Mouse (Mus musculus): Measurements from ENCODE around the gene Pip4k2a. TPM values are rescaled to one million over a fixed set of nuclear protein-coding genes. Genes with fewer than 3 reads are reported as not detected.

Pip4k2a gene
- polyA plus RNA-seq, 1 experiment from 2014 or later, result 8.1 TPM

DNA sequence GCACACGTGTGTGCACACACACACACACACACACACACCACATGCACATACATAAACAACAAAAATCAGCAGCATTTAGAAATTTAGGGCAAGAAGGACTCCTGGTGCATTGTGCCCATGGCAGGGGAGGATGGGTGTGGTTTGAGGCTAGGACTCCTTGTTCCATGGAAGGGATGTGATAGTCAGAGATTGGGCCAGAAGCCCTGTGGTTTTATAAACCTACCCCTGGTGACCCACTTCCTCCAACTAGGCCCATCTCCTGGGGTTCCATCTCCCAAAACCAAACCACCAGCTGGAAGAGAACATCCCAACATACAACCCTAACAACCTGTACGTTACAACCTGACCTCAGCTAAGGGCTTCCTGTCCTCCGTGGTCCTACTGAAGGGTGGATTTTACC, 35.4 kb downstream of the Pip4k2a start:
- no peaks in the 10 kb centered on the region for H3K4me1 ChIP-seq
- H3K4me3 ChIP-seq, result no peak overlapping the region
- no peak overlapping the region for H3K9ac ChIP-seq
- H3K27ac ChIP-seq, result no peak overlapping the region
- 81% methylated on average over 3 of the region's 3 CpGs for WGBS
- H3K9me3 ChIP-seq, result no peaks in the 10 kb centered on the region
- H3K27me3 ChIP-seq, result no peaks in the 10 kb centered on the region
- H3K4me2 ChIP-seq, result no peak overlapping the region
- no peak for ATAC-seq (ENCODE audit: borderline replicate concordance, extremely low read depth, low FRiP score, low TSS enrichment)
- no peaks in the 10 kb centered on the region for H3K36me3 ChIP-seq

- Histone ChIP-seq H3K4me1 (no peaks in the 10 kb centered on the region), H3K27ac (no peak overlapping the region), H3K4me3 (no peak overlapping the region), H3K4me2 (no peak overlapping the region), H3K36me3 (no peaks in the 10 kb centered on the region), H3K9ac (no peak overlapping the region), H3K9me3 (no peaks in the 10 kb centered on the region), H3K27me3 (no peaks in the 10 kb centered on the region)
- ATAC-seq (ENCODE audit: borderline replicate concordance, extremely low read depth, low FRiP score, low TSS enrichment), result no peak
- 54% methylated on average over 7 of the region's 7 CpGs for WGBS
Measured at GRCm38 (mm10) chr2:18960376-18960973, 37.5 kb downstream of the Pip4k2a start.

DNA sequence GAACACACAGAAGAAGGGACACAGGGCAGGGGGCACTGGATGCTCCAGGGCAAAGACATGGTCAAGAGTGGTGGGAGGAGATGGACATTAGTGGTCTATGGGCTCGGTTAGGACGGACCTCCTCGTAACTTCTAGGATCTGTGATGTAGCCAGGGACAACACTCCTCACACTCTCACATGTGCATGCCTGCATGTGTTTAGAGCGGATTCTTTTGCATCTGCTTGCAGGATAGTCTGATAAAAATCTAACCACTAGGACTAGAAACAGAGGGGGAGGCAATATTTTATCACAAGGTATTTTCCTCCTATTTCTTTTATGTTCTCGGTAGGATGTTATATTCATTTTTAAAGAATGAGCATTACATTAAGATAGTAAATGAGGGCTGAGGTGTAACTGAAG, 38.4 kb downstream of the Pip4k2a start:
- no peaks in the 10 kb centered on the region for H3K27me3 ChIP-seq
- no peak overlapping the region for H3K9ac ChIP-seq
- no peaks in the 10 kb centered on the region for H3K4me1 ChIP-seq
- 90% methylated on average over 5 of the region's 5 CpGs for WGBS
- no peak overlapping the region for H3K4me3 ChIP-seq
- no peaks in the 10 kb centered on the region for H3K9me3 ChIP-seq
- H3K27ac ChIP-seq, result no peak overlapping the region
- ATAC-seq (ENCODE audit: borderline replicate concordance, extremely low read depth, low FRiP score, low TSS enrichment), result no peak
- no peaks in the 10 kb centered on the region for H3K36me3 ChIP-seq
- no peak overlapping the region for H3K4me2 ChIP-seq

DNA sequence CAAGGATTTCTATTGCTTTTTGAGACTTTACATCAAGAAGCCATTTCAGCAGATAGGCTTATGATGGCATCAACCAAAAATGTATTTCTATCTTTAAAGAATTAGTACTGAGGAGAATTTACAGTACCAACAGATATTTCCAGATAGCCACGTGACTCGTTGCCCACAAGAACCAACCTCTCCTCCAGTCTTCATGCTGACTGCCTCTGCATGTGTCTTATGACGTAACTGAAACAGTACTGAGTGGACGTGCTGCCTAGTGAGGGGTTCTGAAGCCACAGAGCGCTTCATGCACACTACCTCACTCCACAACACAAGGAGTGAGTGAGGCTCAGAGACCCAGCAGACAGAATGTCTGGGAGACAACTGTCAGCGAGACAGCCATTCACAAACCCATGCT, 38.9 kb downstream of the Pip4k2a start:
- Histone ChIP-seq H3K9ac (no peak overlapping the region), H3K4me1 (no peaks in the 10 kb centered on the region), H3K9me3 (no peaks in the 10 kb centered on the region), H3K27me3 (no peaks in the 10 kb centered on the region), H3K4me3 (no peak overlapping the region), H3K4me2 (no peak overlapping the region), H3K27ac (no peak overlapping the region), H3K36me3 (no peaks in the 10 kb centered on the region)
- 85% methylated on average over 6 of the region's 6 CpGs for WGBS
- no peak for ATAC-seq (ENCODE audit: borderline replicate concordance, extremely low read depth, low FRiP score, low TSS enrichment)

- no peaks in the 10 kb centered on the region for H3K27me3 ChIP-seq
- no peak overlapping the region for H3K9ac ChIP-seq
- no peak overlapping the region for H3K4me3 ChIP-seq
- no peaks in the 10 kb centered on the region for H3K9me3 ChIP-seq
- H3K27ac ChIP-seq, result no peak overlapping the region
- H3K36me3 ChIP-seq, result no peaks in the 10 kb centered on the region
- no peaks in the 10 kb centered on the region for H3K4me1 ChIP-seq
- no peak for ATAC-seq (ENCODE audit: borderline replicate concordance, extremely low read depth, low FRiP score, low TSS enrichment)
- no peak overlapping the region for H3K4me2 ChIP-seq
- WGBS, result 85% methylated on average over 5 of the region's 5 CpGs
Measured at GRCm38 (mm10) chr2:18958501-18958900, 39.4 kb downstream of the Pip4k2a start.

DNA sequence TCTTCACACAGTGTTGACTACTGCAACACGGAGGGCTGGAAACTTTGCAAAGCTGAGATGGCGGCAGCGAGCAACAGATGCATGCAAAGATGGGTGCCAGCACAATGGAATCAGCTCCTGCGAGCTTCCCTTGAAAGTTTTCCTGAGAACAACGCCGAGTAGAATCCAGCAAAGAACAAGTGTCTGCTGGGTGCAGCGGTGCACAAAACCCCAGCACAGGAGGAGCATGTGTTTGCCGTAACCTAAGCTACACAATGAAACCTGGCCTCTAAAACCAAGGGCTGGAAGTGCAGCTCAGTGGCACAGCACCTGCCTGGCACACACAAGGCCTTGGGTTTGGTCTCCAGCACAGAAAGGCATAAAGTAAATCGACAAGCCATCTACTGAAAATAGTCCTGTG, 39.9 kb downstream of the Pip4k2a start:
- H3K27me3 ChIP-seq, result no peaks in the 10 kb centered on the region
- no peak overlapping the region for H3K4me3 ChIP-seq
- ATAC-seq (ENCODE audit: borderline replicate concordance, extremely low read depth, low FRiP score, low TSS enrichment), result no peak
- no peak overlapping the region for H3K4me2 ChIP-seq
- H3K9ac ChIP-seq, result no peak overlapping the region
- no peaks in the 10 kb centered on the region for H3K36me3 ChIP-seq
- 86% methylated on average over 9 of the region's 9 CpGs for WGBS
- H3K27ac ChIP-seq, result no peak overlapping the region
- H3K9me3 ChIP-seq, result no peaks in the 10 kb centered on the region
- no peaks in the 10 kb centered on the region for H3K4me1 ChIP-seq

DNA sequence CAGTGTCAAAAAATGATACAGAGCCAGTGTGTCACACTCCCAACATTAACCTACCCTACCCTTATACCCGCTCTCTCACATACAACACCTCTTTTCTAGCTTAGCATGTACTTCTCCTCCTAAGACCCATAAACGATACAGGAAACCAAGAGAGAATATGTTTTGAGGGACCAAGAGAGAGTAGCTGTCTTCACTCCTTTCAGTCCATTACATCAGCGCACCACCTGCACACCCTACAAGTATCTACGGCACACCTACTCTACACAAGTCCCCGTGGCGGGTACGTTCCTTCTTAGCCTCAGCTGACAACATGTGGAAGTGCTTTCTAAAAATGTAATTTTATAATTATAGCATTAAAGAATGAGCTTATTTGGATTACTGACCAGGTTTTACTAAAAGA, 40.5 kb downstream of the Pip4k2a start:
- no peak overlapping the region for H3K27ac ChIP-seq

GRCm38 (mm10) chr2:18956945-18957344, 41.0 kb downstream of the Pip4k2a start:
- peaks cover 7% of the 10 kb centered on the region for H3K4me1 ChIP-seq
- H3K9me3 ChIP-seq, result no peaks in the 10 kb centered on the region
- no peaks in the 10 kb centered on the region for H3K27me3 ChIP-seq
- no peaks in the 10 kb centered on the region for H3K36me3 ChIP-seq
- no peak overlapping the region for H3K4me3 ChIP-seq
- no peak overlapping the region for H3K9ac ChIP-seq
- no peak overlapping the region for H3K27ac ChIP-seq
- WGBS, result 67% methylated on average over 7 of the region's 7 CpGs
- no peak overlapping the region for H3K4me2 ChIP-seq
- ATAC-seq (ENCODE audit: borderline replicate concordance, extremely low read depth, low FRiP score, low TSS enrichment), result no peak

More for the DNA sequence above, 40.5 kb downstream of the Pip4k2a start:
- no peak overlapping the region for H3K4me3 ChIP-seq
- H3K36me3 ChIP-seq, result no peaks in the 10 kb centered on the region
- ATAC-seq (ENCODE audit: borderline replicate concordance, extremely low read depth, low FRiP score, low TSS enrichment), result no peak
- peaks cover 4% of the 10 kb centered on the region for H3K4me1 ChIP-seq
- 88% methylated on average over 7 of the region's 7 CpGs for WGBS
- no peak overlapping the region for H3K4me2 ChIP-seq
- no peaks in the 10 kb centered on the region for H3K9me3 ChIP-seq
- H3K27me3 ChIP-seq, result no peaks in the 10 kb centered on the region
- H3K9ac ChIP-seq, result no peak overlapping the region

- WGBS, result 85% methylated on average over 3 of the region's 3 CpGs
- no peak overlapping the region for H3K4me2 ChIP-seq
Measured at GRCm38 (mm10) chr2:18956424-18956823, 41.5 kb downstream of the Pip4k2a start.

GRCm38 (mm10) chr2:18955671-18956070, 42.3 kb downstream of the Pip4k2a start:
- H3K36me3 ChIP-seq, result no peaks in the 10 kb centered on the region
- peaks cover 7% of the 10 kb centered on the region for H3K4me1 ChIP-seq
- no peak for ATAC-seq (ENCODE audit: borderline replicate concordance, extremely low read depth, low FRiP score, low TSS enrichment)
- no peaks in the 10 kb centered on the region for H3K9me3 ChIP-seq
- H3K4me3 ChIP-seq, result no peak overlapping the region
- H3K9ac ChIP-seq, result no peak overlapping the region
- H3K4me2 ChIP-seq, result no peak overlapping the region
- no peak overlapping the region for H3K27ac ChIP-seq
- no peaks in the 10 kb centered on the region for H3K27me3 ChIP-seq
- WGBS, result 84% methylated on average over 13 of the region's 13 CpGs

More at GRCm38 (mm10) chr2:18956424-18956823, 41.5 kb downstream of the Pip4k2a start:
- H3K4me3 ChIP-seq, result no peak overlapping the region
- no peaks in the 10 kb centered on the region for H3K36me3 ChIP-seq
- H3K27ac ChIP-seq, result no peak overlapping the region
- H3K27me3 ChIP-seq, result no peaks in the 10 kb centered on the region
- H3K9me3 ChIP-seq, result no peaks in the 10 kb centered on the region
- no peak overlapping the region for H3K9ac ChIP-seq
- H3K4me1 ChIP-seq, result peaks cover 7% of the 10 kb centered on the region
- ATAC-seq (ENCODE audit: borderline replicate concordance, extremely low read depth, low FRiP score, low TSS enrichment), result no peak

- Histone ChIP-seq H3K9ac (no peak overlapping the region), H3K27ac (no peak overlapping the region), H3K4me3 (no peak overlapping the region), H3K9me3 (no peaks in the 10 kb centered on the region), H3K4me1 (peaks cover 7% of the 10 kb centered on the region), H3K36me3 (no peaks in the 10 kb centered on the region), H3K27me3 (no peaks in the 10 kb centered on the region), H3K4me2 (no peak overlapping the region)
- ATAC-seq (ENCODE audit: borderline replicate concordance, extremely low read depth, low FRiP score, low TSS enrichment), result no peak
- 55% methylated on average over 4 of the region's 4 CpGs for WGBS
Measured at GRCm38 (mm10) chr2:18955022-18955421, 42.9 kb downstream of the Pip4k2a start.

- H3K9ac ChIP-seq, result no peak overlapping the region
- ATAC-seq (ENCODE audit: borderline replicate concordance, extremely low read depth, low FRiP score, low TSS enrichment), result no peak
- no peaks in the 10 kb centered on the region for H3K27me3 ChIP-seq
- no peak overlapping the region for H3K27ac ChIP-seq
- H3K4me2 ChIP-seq, result no peak overlapping the region
- H3K36me3 ChIP-seq, result no peaks in the 10 kb centered on the region
- peaks cover 7% of the 10 kb centered on the region for H3K4me1 ChIP-seq
- WGBS, result 71% methylated on average over 4 of the region's 4 CpGs
- H3K9me3 ChIP-seq, result no peaks in the 10 kb centered on the region
- no peak overlapping the region for H3K4me3 ChIP-seq
Measured at GRCm38 (mm10) chr2:18954422-18954821, 43.5 kb downstream of the Pip4k2a start.
